Mouse (Mus musculus) lung, embryonic 15.5 days (tissue): ENCODE measurements around the gene Atp5c1. TPM values are rescaled to one million over a fixed set of nuclear protein-coding genes. Genes with fewer than 3 reads are reported as not detected.

Experiments
- ATAC-seq: fragments of 200-750 bp; cut with Nextera tagmentation; 2 replicates; pipeline ENCODE4 v1.8.0; 2017; ENCODE audit warnings: moderate number of reproducible peaks, borderline replicate concordance; ENCODE audit not compliant: low FRiP score, low TSS enrichment; ENCODE audit errors: extremely low read depth
- H3K27ac ChIP-seq: fragments of 300-500 bp; sonication (generic); 2 replicates; pipeline ENCODE4 v1.5.1; 2015; ENCODE audit warnings: moderate library complexity, mild to moderate bottlenecking, inconsistent platforms
- H3K27me3 ChIP-seq: fragments of 300-500 bp; sonication (generic); 2 replicates; pipeline ENCODE4 v1.6.1; 2015; ENCODE audit warnings: inconsistent platforms
- H3K36me3 ChIP-seq: fragments of 300-500 bp; sonication (generic); 2 replicates; pipeline ENCODE4 v1.6.1; 2015; ENCODE audit warnings: inconsistent platforms
- H3K4me1 ChIP-seq: fragments of 300-500 bp; sonication (generic); 2 replicates; pipeline ENCODE4 v1.6.1; 2015; ENCODE audit warnings: inconsistent platforms
- H3K4me2 ChIP-seq: fragments of 300-500 bp; sonication (generic); 2 replicates; pipeline ENCODE4 v1.6.1; 2015; ENCODE audit warnings: inconsistent platforms, mild to moderate bottlenecking, moderate library complexity
- H3K4me3 ChIP-seq: fragments of 300-500 bp; sonication (generic); 2 replicates; pipeline ENCODE4 v1.5.1; 2015; ENCODE audit warnings: mild to moderate bottlenecking, inconsistent platforms
- H3K9ac ChIP-seq: fragments of 300-500 bp; sonication (generic); 2 replicates; pipeline ENCODE4 v1.6.1; 2015; ENCODE audit warnings: inconsistent platforms
- H3K9me3 ChIP-seq: fragments of 300-500 bp; sonication (generic); 2 replicates; pipeline ENCODE4 v1.6.1; 2016; ENCODE audit warnings: inconsistent platforms
- WGBS: fragments of 180-500 bp; shearing (Covaris S2); methylation state at CpG from one replicate; pipeline ENCODE4 v1.1.7; 2015; 5-methylcytosine and 5-hydroxymethylcytosine counted together
- polyA plus RNA-seq: library from polyadenylated mRNA; unstranded; fragments of >200 nt; fragmentation: Nextera tagmentation; extraction: Ambion mirVana; gene quantifications from 2 replicates; pipeline ENCODE4 v1.2.1, GENCODE M21; 2015

The Atp5c1 gene
- polyA plus RNA-seq, 1 experiment from 2014 or later: 555 TPM

DNA sequence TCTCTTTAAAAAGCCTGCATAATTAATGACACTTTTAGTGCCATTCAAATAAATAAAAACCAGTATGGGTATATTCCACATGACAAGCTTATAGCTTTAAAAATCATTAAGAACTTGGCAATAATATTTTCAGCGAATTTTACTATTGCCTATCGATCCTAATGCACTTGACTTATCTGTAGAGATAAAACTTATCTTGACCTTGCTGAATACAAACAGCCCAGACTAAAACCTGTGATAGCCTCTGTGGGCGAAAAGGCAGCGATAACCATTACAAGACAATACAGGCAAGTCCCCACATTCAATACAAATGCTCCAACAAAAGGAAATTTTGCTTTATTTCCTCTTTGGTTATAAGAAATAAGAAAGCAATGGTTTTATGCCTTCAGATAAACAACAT is 71.7 kb downstream of the Atp5c1 start:
- Histone ChIP-seq H3K4me3 (no peak overlapping the region), H3K4me1 (peaks cover under 1% of the 10 kb centered on the region; the same call in 1 of the 2 replicates), H3K27me3 (no peaks in the 10 kb centered on the region), H3K9ac (no peak overlapping the region), H3K9me3 (no peaks in the 10 kb centered on the region), H3K4me2 (no peak overlapping the region), H3K27ac (no peak overlapping the region), H3K36me3 (no peaks in the 10 kb centered on the region)
- no peak for ATAC-seq
- 62% methylated on average over 4 of the region's 4 CpGs for WGBS

Other genes starting within 250 kb of the Atp5c1 start
- gene 4930412O13Rik, start 199.3 kb downstream of the Atp5c1 start, polyA plus RNA-seq: not detected in 2 replicates
- not detected in 2 replicates for gene 9230102O04Rik, start 191.0 kb downstream of the Atp5c1 start, polyA plus RNA-seq
- gene Gata3, start 190.5 kb downstream of the Atp5c1 start, polyA plus RNA-seq: 3.2 and 5.7 TPM in 2 replicates
- gene Taf3, start 31.9 kb downstream of the Atp5c1 start, polyA plus RNA-seq: 12.6 and 12.9 TPM in 2 replicates
- 29.6 and 29.9 TPM in 2 replicates for gene Kin, start 83 bp upstream of the Atp5c1 start, polyA plus RNA-seq
- 2.9 and 4.1 TPM in 2 replicates for gene Itih2, start 50.9 kb upstream of the Atp5c1 start, polyA plus RNA-seq
- gene Itih5, start 73.1 kb upstream of the Atp5c1 start, polyA plus RNA-seq: 4.8 and 5.1 TPM in 2 replicates